Mouse (Mus musculus) thymus, adult 2 months (tissue): ENCODE data around the gene Kiz. TPM values are rescaled to one million over a fixed set of nuclear protein-coding genes. Genes with fewer than 3 reads are reported as not detected.

ENCODE experiments used
- DNase-seq: peaks from one replicate; pipeline ENCODE4 v3.0.0; 2021
- H3K27ac ChIP-seq: fragments of 200-500 bp; 2 replicates; pipeline ENCODE4 v1.5.1; 2012; ENCODE audit warnings: low read length, control low read depth; ENCODE audit not compliant: control insufficient read depth, insufficient read depth
- H3K27me3 ChIP-seq: fragments of 200-500 bp; 2 replicates; pipeline ENCODE4 v1.6.1; 2012; ENCODE audit warnings: mild to moderate bottlenecking, low read length, moderate library complexity, mixed read lengths; ENCODE audit not compliant: control insufficient read depth, insufficient read depth
- H3K36me3 ChIP-seq: fragments of 200-500 bp; 2 replicates; pipeline ENCODE4 v1.6.1; 2012; ENCODE audit warnings: mild to moderate bottlenecking, low read length, moderate library complexity; ENCODE audit not compliant: control insufficient read depth, insufficient read depth
- H3K4me1 ChIP-seq: fragments of 200-500 bp; replicated peaks from 2 replicates; pipeline ENCODE4 v1.6.1; 2012; ENCODE audit warnings: low read length; ENCODE audit not compliant: control insufficient read depth, insufficient read depth
- H3K4me3 ChIP-seq: fragments of 200-500 bp; 2 replicates; pipeline ENCODE4 v1.5.1; 2012; ENCODE audit warnings: mild to moderate bottlenecking, low read length, control low read depth, moderate library complexity; ENCODE audit not compliant: control insufficient read depth, insufficient read depth
- CTCF ChIP-seq: fragments of 200-500 bp; IDR thresholded peaks from 2 replicates; pipeline ENCODE4 v1.5.1; 2012; ENCODE audit warnings: mild to moderate bottlenecking, control low read depth, low read length, moderate library complexity, borderline replicate concordance; ENCODE audit not compliant: control insufficient read depth, poor library complexity, insufficient read depth; ENCODE audit errors: extremely low read depth
- POLR2A ChIP-seq: fragments of 200-500 bp; IDR thresholded peaks from 2 replicates; pipeline ENCODE4 v1.6.1; 2012; ENCODE audit warnings: mild to moderate bottlenecking, low read length, control low read depth, moderate library complexity; ENCODE audit not compliant: control insufficient read depth, poor library complexity, insufficient read depth; ENCODE audit errors: extremely low read depth
- WGBS: fragments of 180-500 bp; shearing (Covaris S2); methylation state at CpG from one replicate; pipeline ENCODE4 v1.1.7; 2018; 5-methylcytosine and 5-hydroxymethylcytosine counted together
- polyA plus RNA-seq: library from polyadenylated mRNA; depleted of rRNA; stranded (reverse); fragments of >200 nt; gene quantifications from 2 replicates; pipeline ENCODE4 v1.2.3, GENCODE M21; 2012

The Kiz gene
- polyA plus RNA-seq, 1 experiment = 3.7 TPM

DNA sequence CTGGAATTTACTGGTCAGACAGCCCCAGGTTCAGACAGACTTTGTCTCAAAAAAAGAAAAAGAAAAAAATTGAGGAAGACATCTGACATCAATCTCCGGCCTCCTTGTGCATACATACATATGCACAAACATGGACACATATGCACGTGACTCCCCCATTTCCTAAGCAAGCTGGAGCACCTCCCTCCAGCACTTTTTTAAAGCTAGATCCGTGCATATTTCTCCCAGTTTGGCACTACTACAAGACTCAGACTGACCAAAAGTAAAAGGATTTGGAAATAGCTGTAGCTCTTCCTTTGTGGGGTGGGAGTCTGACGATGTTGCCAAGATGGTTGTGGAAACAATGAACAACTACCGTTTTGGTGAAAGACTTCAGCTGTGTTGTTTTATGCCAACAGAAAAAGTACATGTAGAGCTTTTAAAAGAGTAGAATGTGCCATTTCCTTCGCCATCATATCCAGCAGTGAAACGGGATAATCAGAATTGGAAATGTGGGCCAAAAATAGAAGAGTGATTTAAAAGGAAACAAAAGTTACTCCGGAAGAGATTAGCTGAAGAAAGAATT, 28.7 kb downstream of the Kiz start:
- no peak overlapping the region for H3K4me3 ChIP-seq
- H3K27me3 ChIP-seq = no peaks in the 10 kb centered on the region
- H3K36me3 ChIP-seq = no peaks in the 10 kb centered on the region
- no peaks in the 10 kb centered on the region for H3K4me1 ChIP-seq
- DNase-seq = no peak
- H3K27ac ChIP-seq = no peak overlapping the region
- WGBS = 92% methylated on average over 8 of the region's 8 CpGs
- TF ChIP-seq CTCF = no peak
- no peak for TF ChIP-seq POLR2A

DNA sequence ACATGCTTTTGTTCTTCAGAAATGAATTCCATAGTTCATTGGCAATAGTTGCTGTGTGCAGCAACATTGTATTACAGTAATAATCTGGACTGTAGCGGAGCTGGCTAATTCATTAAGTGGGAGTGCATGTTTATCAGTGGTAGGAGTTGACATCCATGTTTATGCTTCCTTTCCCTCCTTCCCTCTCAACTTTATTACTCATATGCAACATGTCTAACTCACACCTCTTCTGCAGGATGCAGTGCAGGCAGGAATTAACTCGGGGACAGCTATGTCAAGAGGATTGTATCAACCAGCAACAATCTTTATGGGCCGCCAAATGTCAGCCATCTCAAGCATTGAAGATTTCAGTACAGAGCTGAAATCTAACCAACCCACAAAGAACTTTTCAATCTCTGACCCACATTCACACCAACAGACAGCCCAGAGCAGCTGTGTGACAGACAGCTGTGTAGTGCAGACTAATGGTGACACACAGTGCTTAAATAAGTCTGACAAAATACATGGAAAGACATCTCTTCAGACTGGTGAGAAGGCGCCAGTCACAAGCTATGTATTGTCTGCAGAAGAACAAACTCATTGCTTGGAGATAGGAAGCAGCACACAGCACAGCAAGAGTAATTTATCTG, 33.2 kb downstream of the Kiz start:
- WGBS = 94% methylated on average over 4 of the region's 4 CpGs
- DNase-seq = no peak
- Histone ChIP-seq H3K27ac (no peak overlapping the region), H3K4me1 (no peaks in the 10 kb centered on the region), H3K4me3 (no peak overlapping the region), H3K36me3 (no peaks in the 10 kb centered on the region), H3K27me3 (no peaks in the 10 kb centered on the region)
- no peak for TF ChIP-seq POLR2A
- no peak for TF ChIP-seq CTCF

DNA sequence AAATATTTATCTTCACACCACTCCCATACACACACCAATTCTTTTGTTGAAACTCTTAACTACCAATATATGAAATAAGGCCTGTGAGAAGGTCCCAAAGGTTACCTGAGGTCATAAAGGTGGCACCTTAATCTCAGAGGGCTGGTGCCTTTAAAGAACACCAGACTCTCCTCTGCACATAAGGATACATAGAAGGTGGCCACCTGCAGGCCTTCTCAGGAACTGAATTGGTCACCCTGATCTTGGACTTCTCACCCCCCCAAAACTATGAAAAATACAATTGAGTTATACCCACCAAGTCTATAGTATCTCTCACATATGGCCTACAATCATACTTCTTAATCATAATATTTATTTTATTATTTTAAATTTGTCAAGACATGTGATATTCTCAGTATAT, 43.3 kb downstream of the Kiz start:
- Histone ChIP-seq H3K36me3 (no peaks in the 10 kb centered on the region), H3K27ac (no peak overlapping the region), H3K27me3 (no peaks in the 10 kb centered on the region), H3K4me3 (no peak overlapping the region), H3K4me1 (no peaks in the 10 kb centered on the region)
- peak; percentile 6 for DNase-seq
- TF ChIP-seq POLR2A (no peak), CTCF (no peak)

DNA sequence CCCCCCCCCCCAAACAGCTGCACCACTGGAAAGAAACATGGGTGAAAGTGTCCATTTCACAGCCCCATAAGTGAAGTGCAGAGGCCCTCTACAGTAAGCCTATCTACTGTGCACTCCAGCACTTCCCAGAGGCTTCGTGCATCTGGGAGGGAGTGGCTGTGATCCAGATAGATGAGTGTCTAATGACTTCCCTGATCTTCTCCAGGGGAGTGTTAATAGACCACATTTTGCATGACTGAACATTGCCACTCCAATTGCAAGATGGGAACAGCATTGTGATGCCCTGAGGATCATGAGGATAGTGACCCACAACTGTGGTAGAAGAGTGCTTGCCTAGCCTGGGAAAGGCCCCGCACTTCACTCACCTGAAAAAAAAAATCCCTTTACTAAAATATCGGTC, 60.4 kb downstream of the Kiz start:
- Histone ChIP-seq H3K27me3 (no peaks in the 10 kb centered on the region), H3K27ac (no peak overlapping the region), H3K36me3 (no peaks in the 10 kb centered on the region), H3K4me3 (no peak overlapping the region), H3K4me1 (no peaks in the 10 kb centered on the region; the same call in 1 of the 2 replicates)
- 98% methylated on average over 3 of the region's 3 CpGs for WGBS
- no peak for TF ChIP-seq POLR2A
- no peak for TF ChIP-seq CTCF
- DNase-seq = no peak

DNA sequence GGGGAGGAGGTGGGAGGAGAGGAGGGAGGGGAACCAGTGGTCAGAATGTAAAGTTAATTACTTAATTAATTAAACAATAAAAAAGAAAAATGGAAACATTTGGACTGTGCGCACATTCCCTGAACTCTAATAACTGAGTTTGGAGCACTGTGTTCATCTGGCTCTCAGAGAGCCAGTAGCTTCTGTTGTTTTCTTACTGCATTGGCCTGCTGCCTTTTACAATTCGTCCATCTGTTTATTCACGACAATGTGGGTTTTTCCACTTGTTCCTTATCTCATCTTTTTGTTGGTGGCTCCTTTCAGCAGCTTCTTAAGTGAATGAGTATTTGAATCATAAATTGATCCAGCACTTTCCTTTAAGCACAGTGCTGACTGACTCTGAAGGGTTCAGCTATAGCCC, 62.1 kb downstream of the Kiz start:
- no peak overlapping the region for H3K4me3 ChIP-seq
- no peak overlapping the region for H3K27ac ChIP-seq
- H3K27me3 ChIP-seq = no peaks in the 10 kb centered on the region
- TF ChIP-seq POLR2A (no peak), CTCF (no peak)
- no peak for DNase-seq
- 94% methylated on average over 3 of the region's 3 CpGs for WGBS
- no peaks in the 10 kb centered on the region for H3K36me3 ChIP-seq
- H3K4me1 ChIP-seq = no peaks in the 10 kb centered on the region; the same call in 1 of the 2 replicates

DNA sequence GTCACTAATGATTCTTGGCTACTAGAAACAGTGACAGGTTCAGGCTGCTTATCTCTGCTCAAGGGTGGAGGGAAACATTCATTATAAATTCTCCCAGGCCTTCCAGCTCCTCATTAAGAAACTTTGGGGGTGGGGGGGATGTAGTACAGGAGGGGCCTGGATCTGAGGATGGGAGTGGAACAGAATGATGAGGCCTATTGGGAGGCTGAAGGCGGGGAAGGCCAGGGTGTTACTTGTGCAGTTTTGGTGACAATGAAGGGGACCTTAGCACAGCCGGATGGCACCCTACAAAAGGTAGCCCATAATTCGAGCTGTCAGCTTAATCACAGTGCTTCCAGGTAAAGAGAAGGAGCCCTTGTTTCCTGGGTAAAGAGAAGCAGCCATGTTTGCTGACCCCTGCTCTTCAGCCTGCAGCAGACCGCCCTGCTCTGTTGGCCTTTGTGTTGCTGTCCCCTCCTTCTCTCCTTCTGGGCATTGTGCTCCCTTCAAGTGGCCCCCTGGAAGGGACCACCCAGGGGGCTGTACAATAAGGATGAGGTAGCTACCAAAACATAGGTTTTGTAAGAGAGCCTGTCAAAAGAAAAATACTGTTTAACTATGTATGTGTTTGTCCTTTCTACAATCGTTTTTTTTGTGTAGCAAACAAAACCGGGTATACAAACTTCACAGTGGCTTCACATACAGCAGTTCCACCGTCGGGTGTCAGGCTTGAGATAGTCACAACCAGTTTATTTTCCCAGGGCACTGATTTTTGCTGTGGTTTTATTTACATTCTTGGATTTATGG, 64.9 kb downstream of the Kiz start:
- TF ChIP-seq POLR2A = no peak
- no peak for TF ChIP-seq CTCF
- Histone ChIP-seq H3K27ac (no peak overlapping the region), H3K27me3 (no peaks in the 10 kb centered on the region), H3K4me3 (no peak overlapping the region), H3K36me3 (no peaks in the 10 kb centered on the region), H3K4me1 (no peaks in the 10 kb centered on the region; the same call in 1 of the 2 replicates)
- WGBS = 86% methylated on average over 8 of the region's 8 CpGs
- DNase-seq = no peak
